Mouse (Mus musculus): ENCODE measurements around the gene Bco2.

- TF ChIP-seq CTCF (IDR thresholded peaks at IDR 0.05; ENCODE audit: control insufficient read depth, insufficient read depth, insufficient replicate concordance, low read depth, low read length) = peak; percentile 93
- TF ChIP-seq POLR2A (IDR thresholded peaks at IDR 0.05; ENCODE audit: control insufficient read depth, low read depth, low read length) = peak; percentile 92
Observed at GRCm38 (mm10) chr9:50528293-50528892, 26.6 kb downstream of the Bco2 start, which contains the start of gene Pts.

Measured in testis, adult 2 months (tissue).